Mouse (Mus musculus): ENCODE measurements at regions not wholly inside any gene's neighbourhood (a gene's known extent, or its start where the extent isn't known, plus 50 kb on each side); places are given as distances from the start of the nearest gene placed in this dataset.

DNA sequence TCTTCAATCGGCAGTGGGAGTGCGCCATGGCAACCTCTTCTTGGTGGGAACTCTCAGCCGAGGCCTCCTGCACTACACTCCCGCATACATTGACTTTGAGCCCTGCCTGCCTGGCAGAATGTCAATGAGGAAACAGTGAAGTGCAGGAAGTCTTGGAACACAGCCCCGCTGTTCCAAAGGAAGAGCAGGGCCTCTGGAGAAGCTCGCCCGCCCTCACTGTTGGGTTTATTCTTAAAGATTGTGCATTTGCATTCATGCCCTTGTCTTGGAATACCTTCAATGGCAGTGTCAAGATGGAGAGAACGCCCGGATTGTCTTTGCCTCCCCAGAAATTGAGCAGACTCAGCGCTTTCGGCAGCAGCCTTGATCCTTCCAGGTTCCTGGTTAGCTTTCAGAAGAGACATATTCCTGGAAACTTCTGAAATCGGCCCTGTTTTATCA, 499.1 kb downstream of the Sox2 start:
- TF ChIP-seq POLR2A (IDR thresholded peaks at IDR 0.05; ENCODE audit: low read depth, low read length), result no peak
- no peak for TF ChIP-seq CTCF (IDR thresholded peaks at IDR 0.05; ENCODE audit: borderline replicate concordance, insufficient read depth, low read length)
